Mouse (Mus musculus): ENCODE measurements at regions not wholly inside any gene's neighbourhood (a gene's known extent, or its start where the extent isn't known, plus 50 kb on each side); places are given as distances from the start of the nearest gene placed in this dataset.
"Not testable (repeated sequence)": the region's sequence is repeated elsewhere in the genome, so short reads cannot be mapped to it uniquely, and the experiment has no call there.

DNA sequence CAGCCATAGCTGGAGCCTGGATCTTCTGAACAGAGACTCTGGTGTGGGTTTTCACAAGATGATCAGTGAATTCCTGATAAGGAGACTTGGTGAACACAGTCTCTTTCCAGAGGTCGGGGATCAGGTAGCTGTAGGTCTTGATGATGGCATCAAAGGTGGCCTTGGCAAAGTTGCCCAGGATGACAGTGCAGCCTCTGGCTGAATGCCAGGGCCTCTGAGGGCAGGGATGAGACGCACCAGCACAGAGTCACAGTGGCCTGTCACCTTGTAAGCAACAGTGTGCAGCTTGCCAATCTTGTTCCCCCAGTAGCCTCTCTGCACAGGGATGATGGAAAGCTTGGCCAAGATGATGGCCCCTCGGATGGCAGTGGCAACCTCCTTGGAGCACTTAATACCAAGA, 95.9 kb upstream of the Ipo5 start:
- not testable (repeated sequence) for DNase-seq (ENCODE audit: low spot score in 2 of 2)

DNA sequence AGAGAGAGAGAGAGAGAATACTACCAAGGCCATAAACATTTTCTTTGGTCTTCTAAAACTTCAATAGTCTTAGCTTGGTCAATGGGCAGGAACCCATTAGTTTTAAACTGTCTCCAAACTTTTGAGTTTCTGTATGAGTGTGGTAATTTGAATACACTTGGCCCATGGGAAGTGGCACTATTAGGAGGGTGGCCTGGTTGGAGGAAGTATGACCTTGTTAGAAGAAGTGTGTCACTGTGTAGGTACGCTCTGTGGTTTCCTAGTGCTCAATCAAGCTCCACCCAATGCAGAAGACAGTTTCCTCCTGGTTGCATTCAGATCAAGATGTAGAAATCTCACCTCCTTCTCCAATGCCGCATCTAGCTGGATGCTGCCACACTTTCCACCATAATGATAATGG, 94.5 kb upstream of the Ipo5 start:
- no peak for DNase-seq (ENCODE audit: low spot score in 2 of 2)

DNA sequence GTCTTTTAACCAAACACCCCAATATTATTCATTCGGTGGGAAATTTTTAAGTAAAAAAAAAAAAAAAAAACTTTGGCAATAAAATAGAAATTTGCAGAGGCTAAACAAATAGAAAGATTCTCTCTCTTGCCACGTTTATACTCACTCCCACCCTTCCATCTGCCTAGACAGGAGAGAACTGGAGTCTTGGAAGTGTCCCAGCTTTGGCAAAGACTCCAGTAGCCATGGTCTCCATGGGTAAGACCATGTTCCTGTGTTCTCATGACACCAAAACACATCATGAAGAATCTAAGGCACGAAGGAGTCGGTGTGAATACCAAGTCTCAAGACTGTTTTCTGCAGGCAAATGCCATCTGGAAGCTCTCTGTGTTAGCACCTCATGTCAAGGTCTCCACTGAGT, 84.8 kb upstream of the Ipo5 start:
- no peak for DNase-seq (ENCODE audit: low spot score in 2 of 2)

DNA sequence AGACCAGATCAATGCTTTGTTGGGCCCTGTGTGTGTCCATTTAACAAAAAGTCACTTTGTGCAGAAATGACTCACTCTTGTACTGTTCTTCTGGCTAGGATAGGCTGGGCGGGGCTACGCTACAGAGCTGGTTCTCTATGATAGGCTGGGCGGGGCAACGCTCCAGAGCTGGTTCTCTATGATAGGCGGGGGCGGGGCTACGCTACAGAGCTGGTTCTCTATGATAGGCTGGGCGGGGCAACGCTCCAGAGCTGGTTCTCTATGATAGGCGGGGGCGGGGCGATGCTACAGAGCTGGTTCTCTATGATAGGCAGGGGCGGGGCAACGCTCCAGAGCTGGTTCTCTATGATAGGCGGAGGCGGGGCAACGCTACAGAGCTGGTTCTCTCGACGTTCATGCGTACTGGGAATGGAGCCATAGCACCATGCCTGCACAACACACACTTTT, 80.6 kb upstream of the Ipo5 start:
- DNase-seq (ENCODE audit: low spot score in 2 of 2), result not testable (repeated sequence)

DNA sequence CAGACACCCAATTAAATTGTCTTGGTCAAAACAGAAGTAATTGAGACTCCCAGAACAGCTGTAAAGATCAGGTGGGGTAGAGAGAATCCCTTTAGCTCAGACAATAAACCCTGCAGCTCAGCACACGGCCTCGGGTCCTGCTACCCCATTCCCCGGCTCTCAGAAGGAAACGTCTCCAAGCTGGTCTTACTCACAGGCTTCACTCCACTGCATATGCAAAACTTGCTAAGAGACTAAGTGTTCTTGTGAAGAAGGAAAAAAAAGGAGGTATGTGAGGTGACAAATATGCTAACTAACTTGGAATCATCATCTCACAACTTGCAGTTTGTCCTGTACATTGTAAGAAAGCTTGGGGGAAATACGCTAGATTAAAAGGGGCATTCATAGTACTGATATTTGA, 79.6 kb upstream of the Ipo5 start:
- no peak for DNase-seq (ENCODE audit: low spot score in 2 of 2)

DNA sequence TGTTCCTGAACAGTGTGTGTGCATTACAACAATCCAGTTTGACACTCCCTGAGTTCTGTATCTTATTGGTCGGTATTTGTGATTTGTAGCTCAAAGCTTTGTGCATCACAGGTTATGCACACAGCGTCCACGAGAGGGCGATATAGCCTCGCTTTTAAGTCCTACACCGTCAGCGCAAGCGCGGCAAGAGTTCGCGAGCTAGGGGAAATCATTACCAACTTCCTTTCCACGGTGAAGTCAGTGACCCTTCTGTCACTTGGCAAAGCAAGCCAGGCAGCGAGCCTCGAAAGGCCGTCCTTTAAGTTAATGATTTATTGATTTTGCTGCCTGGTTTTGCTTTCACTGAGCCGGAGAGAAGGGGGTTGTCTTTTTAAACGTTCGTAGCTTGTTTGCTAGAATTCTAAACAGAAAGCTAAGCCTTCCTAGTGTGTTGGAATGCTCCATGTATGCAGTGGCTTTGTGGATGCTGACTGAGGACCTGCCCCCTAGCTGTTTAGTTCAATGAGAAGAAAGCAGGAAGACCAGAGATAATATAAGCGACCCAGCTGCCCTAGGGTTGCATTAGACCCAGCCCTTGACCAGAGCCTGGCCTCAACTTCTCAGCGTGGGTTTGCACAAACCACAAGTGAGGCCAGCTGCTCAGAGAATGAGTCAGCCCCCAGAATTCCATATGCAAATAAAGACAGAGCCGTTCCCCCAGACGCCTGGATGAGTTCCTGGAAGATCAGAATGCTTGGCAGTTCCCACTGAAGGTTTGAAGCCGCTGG, 79.0 kb upstream of the Ipo5 start:
- DNase-seq (ENCODE audit: low spot score in 2 of 2), result peak; percentile 66 to 94

DNA sequence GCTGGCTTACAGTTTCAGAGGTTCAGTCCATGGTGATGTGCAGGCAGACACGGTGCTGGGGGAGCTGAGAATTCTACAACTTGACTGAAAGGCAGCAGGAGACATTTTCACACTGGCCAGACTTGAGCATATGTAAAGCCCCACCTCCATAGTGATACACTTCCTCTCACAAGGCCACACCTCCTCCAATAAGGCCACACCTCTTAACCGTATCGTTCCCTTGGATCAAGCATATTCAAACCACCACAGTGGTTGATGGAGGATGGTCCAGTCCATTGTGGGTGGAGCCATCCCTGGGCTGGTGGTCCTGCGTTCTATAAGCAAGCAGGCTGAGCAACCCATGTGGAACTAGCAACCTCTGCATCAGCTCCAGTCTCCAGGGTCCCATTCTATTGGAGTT, 76.2 kb upstream of the Ipo5 start:
- no peak for DNase-seq (ENCODE audit: low spot score in 2 of 2)

DNA sequence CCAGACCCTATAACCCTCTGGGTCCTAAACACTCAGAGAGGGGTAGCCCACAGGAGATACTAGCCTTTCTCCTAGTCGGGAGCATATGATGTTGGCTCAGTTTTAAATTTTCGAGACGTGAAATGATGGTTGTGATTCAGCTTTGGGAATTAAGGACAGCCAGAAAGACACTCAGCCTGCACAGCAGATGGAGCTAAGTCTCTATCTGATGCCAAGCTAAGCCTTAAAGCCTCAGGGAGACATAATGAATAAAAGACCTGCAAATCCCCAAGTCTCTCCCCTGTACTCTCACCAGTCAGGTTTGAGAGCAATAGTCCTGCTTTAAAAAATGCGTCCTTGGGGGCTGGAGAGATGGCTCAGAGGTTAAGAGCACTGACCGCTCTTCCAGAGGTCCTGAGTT, 75.3 kb upstream of the Ipo5 start:
- peak in 1 of 2 experiments; percentile 42 for DNase-seq (ENCODE audit: low spot score in 2 of 2)

DNA sequence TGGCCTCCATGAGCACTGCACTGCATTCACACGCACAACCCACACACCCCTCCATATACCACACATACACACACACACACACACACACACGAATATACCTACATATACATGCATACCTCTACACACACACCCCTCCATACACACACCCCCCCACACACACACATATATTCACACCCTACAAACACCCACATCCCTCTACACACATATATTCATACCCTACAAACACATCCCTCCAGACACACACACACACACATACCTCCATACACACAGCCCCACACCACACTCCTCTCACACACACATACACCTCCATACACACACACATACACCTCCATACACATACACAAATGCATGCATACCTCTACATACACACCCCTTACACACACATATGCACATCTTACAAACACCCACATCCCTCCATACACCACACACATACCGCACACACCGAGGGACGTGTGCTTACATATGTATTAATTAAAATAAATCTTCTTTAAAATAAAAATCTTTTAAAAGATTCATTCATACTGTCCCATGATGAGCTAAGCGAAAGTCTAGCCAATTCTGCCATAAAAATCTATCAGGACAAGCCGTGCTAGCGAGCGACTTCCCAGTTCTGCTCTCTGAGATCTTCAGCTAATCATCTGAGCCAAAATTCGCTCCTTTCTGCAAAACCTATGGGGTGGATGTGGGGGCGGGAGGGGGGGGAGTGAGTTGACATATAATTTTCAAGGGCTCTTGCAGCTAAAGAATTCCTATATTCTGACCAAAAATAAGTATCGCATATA, 74.3 kb upstream of the Ipo5 start:
- DNase-seq (ENCODE audit: low spot score in 2 of 2), result no peak

DNA sequence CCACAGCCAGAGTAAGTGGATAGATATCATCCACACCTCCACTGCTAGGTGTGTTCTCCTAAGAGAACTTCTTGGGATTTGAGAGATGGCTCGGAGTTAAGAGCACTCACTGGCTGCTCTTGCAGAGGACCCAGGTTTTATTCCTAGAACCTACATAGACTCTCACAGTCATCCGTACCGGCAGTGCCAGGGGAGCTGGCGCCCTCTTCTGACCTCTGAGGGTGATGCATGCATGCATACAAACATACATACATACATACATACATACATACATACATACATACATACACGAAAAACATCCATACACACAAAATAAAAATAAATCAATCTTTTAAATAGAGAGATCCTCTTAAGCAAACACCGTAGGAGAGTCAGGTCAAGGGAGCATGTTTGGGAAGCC, 70.1 kb upstream of the Ipo5 start:
- no peak for DNase-seq (ENCODE audit: low spot score in 2 of 2)

DNA sequence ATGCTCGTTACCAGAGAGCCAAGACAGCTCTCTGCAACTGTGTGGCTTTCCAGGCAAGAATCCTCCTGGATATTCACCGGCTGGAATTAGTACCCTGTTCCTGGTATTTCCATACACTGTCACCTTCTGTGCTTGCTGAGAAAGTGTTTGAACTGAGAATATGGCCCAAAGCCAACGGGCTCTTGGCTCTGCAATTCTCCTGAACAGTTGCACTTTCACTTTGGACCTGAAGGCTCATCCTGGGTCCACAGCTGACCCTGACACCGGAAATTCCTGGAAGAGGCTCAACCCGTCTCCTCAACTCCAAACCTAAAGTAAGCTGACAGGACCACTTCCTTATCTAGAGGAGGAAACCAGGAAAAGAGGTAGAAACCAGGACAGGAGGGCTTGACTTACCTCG, 69.7 kb upstream of the Ipo5 start:
- no peak for DNase-seq (ENCODE audit: low spot score in 2 of 2)

DNA sequence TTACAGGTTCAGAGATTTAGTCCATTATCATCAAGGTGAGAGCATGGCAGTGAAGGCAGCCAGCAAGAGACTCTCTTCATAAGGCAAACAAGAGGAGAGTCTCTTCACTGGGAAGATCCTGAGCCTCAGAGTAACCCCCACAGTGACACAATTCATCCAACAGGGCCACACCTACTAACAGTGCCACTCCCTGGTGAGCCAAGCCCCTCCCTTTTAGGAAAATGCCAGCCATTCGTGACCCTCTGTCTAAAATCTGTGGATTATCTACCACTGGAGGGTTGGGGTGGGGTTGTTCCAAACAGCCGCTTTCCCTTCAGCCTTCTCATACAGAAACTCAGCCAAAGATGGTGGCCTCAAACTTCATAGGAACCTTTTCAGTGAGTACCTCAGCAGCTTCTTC, 65.9 kb upstream of the Ipo5 start:
- DNase-seq (ENCODE audit: low spot score in 2 of 2), result no peak

DNA sequence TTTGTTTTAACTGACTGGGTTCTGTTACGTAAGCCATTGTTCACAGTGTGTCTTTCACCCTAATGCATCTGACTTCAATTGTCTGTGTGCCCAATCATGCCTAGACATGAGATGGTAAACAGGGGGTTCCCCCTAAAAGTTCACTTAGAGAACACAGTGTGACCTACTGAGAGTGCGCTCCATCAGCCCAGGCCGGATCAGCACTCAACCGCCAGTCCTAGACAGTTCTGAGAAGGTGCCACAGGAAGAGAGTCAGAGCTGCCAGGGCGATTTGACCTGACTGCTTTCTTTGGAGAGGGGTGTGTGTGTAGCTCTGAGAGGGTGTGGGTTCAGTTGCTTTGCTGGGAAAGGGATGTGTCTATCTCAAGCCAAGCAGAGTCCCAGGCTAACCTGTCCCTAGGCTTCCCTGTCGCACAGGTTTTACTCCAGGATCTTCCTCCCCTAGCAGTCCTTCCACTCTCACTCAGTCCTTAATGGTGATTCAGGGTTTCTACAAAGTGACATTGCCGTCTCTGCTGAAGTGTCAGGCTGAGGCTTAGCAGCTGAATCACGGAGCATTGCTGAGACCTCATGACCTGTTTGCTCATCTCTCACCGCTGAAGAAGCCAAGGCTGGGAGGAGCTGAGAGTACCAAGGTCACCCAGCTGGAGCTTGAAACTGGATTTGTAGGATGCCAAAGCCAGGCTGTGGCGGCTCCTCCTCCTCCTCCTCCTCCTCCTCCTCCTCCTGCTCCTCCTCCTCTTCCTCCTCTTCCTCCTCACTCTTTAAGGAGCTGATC, 64.8 kb upstream of the Ipo5 start:
- no peak for DNase-seq (ENCODE audit: low spot score in 2 of 2)

DNA sequence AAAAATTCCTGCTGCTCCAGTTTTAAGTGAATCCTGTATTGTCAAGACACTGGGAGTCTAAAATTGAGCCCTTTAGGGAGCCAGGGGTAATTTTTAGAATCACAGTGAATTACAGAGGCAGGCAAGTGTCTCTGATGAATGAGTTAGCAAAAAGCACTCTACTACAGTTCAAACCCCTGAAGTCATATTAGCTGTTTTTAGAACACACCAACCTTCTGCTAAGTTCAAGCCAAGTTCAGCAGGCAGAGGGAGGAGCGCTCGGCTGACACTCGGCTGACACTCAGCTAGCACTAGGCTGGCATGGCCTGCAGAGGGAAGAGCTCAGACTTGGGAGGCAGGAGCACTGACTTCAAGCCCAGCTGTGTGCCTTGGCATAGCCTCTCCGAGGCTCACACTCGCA, 64.0 kb upstream of the Ipo5 start:
- DNase-seq (ENCODE audit: low spot score in 2 of 2), result peak in 1 of 2 experiments; percentile 46

DNA sequence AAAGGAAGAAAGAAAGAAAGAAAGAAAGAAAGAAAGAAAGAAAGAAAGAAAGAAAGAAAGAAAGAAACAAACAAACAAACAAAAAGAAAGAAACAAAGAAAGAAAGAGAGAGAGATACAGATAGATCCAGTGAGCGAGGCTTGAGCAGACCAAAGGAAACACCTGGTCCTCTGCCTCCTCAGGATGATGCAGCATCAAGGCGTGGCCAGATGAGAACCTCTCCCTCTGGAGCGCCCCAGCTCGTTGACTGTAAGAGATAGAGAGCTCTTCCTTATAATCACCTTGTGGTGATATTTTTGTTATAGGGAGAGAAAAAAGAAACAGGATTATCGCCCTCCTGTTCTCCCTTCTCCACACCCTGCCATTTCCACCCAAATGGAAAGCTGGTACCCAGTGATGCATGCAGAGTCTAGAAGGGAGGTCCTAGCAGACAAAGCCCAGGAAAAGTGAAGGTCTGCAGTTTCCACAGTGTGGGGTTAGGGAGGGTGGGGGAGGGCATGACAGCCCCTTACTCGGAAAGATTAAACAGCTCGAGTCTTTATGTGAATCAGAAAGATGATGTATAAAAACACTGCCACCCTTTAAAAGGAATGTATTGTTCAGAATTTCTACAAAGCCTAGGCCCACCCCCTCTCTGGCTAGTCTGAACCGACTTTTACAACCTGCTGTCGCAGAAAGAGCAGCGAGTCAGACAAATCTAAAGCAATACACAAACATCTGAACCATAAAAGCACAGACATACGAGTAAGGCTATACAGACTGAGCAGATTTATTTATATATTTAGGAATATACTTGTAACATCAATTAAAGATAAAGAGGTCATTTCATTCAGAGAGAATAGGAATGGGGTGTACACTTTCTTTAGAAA, 62.7 kb upstream of the Ipo5 start:
- DNase-seq (ENCODE audit: low spot score in 2 of 2), result no peak

DNA sequence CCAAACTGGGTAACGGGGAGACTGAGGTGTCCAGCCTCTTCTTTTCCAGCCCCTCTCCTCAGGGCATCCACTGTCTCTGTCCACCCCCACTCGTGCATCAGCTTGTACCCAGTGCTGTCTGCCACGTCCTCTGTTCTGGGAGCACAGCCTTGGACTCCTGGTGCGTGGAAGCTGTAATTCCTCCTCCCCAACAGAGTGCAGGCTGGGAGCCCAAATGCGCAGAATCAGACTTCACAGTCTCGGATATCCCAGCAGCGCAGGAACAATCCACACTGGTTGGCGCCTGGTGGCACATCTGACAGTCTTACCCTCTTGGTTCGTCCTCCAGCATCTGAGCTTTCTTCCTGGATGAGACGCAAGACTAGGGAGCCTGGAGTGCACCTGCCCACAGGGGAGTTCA, 61.9 kb upstream of the Ipo5 start:
- DNase-seq (ENCODE audit: low spot score in 2 of 2), result peak in 1 of 2 experiments; percentile 31

DNA sequence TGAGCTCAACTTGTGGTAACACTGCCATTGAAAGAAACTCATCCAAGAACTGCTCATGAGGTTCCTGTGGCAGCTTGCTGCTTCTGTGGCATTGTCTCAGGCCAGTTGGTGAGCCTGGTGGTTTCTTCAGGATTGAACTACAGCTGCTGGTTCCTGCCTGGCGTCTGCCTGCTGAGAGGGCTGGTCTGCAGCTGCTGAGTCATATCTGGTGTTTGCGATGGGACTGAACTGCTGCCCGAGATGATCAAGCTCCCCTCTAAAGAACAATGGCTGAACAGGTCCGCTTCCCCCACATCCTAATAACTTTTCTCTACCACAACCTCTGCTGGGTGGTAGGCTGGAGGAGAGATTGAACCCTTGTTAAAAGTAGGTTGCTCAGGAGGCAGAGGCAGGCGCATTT, 57.4 kb upstream of the Ipo5 start:
- DNase-seq (ENCODE audit: low spot score in 2 of 2), result no peak

DNA sequence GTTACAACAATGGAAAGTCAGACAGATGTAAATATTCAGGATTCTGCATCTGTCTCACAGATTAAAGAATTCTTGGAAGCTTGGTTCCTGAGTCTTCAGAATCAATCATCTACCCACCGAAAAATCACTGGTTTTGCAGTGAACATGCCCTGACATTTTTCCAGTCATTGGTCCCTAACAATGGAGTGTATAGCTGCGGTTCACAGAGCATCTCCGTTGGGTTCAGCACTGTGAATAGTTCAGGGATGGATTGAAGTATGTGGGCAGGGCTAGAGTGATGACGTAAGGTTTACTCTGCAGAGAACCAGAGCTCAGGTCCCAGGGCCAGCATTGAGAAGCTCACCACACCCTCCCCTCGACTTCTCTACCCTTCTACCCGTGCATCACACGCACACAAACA, 56.5 kb upstream of the Ipo5 start:
- DNase-seq (ENCODE audit: low spot score in 2 of 2), result no peak

DNA sequence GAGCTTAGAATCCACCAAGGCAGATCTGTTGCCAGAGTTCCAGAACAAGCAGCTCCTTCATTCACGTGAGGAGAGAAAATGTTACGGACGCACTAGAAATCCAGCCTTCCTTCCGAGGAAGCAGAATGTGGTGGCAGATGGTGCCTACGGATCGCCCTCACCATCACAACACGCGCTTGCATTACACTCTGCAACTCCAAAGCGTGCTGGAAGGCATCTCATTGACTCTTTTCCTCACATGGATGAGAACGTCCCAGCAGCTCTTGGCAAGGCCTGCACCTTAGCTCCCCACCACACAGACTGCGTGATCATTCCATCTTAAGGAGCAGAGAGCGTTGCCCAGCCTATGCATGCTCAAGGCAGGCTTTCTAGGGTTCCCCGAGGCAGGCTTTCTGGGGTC, 55.8 kb upstream of the Ipo5 start:
- DNase-seq (ENCODE audit: low spot score in 2 of 2), result peak in 1 of 2 experiments; percentile 74
